Mouse (Mus musculus) neural tube, embryonic 10.5 days (tissue): Measurements from ENCODE around the gene Ube2g1.
"Not testable (repeated sequence)": the region's sequence is repeated elsewhere in the genome, so short reads cannot be mapped to it uniquely, and the experiment has no call there.

Experiments
- DNase-seq: peaks from one replicate; pipeline ENCODE4 v3.0.0-alpha.2; 2017; ENCODE audit warnings: low spot score; ENCODE audit errors: extremely low spot score

The Ube2g1 gene

DNA sequence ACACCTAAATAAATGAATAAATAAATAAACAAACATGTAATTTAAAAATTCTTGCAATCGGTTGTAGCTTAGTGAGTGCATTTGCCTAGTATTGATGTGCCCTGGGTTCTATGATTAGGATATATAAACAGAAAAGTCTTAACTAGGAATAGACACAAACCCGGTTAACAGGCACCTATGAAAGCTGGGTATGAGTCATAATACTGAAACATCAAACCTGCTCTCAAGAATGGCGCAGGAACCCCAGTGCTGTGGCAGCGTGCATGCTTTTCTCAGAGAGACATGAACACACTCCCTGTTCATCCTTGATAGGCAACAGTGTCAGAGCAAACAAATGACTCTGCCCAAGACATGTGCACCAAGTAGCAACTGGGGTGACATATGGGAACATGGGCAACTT, 9.3 kb upstream of the Ube2g1 start:
- DNase-seq = no peak

GRCm38 (mm10) chr11:72607469-72608070, 487 bp downstream of the Ube2g1 start:
- peak; percentile 85 for DNase-seq

DNA sequence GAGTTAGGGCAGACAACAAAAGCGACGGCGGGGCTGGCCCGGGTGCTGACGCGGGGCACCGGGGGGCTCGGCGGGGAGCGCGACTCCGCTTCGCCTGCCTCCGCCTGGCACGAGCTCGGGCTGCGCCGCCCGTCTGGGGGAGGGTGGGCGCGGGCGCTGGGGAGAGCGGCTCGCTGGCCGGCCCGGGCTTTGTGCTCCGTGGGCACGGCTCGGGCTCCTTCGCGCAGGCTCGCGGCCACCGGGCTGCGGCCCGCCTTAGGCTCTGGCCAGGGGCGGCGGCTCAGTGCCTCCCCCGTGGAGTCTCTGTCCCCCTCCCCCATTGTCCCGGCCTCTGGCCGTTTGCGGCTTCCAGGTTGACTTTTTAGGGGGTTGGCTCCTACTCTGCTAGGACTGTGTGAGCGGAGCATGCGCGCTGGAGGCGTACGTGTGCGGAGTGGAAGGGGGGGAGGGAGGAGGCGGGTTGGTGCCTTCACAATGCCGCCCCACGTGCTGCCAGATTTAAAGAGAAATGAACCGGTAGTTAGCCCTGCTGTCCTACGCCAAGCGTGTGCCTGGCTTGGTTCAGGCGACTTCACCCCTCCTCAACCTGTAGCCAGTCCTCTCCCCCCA, 1.1 kb downstream of the Ube2g1 start:
- DNase-seq = peak; percentile 93

DNA sequence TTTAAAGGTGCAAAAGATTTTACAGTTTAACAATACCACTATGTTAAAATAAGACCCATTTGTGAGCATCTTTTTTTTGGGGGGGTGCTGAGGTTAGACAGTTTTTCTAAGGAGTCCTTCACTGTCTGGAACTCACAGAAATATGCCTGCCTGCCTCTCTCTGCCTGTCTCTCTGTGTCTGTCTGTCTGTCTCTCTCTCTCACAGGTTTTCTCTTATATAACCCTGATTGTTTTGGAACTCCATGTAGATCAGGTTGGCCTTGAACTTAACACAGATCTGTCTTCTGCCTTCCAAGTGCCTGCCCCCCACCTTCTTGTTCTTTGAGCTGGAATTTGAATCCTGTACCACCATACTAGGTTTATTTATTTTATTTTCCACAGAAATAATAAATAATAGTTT, 2.2 kb downstream of the Ube2g1 start:
- no peak for DNase-seq

DNA sequence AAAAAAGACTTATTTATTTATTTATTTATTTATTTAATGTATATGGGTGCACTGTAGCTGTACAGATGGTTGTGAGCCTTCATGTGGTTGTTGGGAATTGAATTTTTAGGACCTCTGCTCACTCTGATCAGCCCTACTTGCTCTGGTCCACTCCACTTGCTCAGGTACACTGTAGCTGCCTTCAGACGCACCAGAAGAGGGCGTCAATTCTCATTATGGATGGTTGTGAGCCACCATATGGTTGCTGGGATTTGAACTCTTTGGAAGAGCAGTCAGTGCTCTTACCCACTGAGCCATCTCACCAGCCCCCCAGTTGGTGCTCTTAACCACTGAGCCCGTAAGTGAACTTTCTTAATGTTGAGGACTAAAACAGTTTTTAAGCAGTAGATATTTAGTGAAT, 7.3 kb downstream of the Ube2g1 start:
- DNase-seq = not testable (repeated sequence)

GRCm38 (mm10) chr11:72615931-72616330, 8.8 kb downstream of the Ube2g1 start:
- DNase-seq = no peak

GRCm38 (mm10) chr11:72618476-72618875, 11.4 kb downstream of the Ube2g1 start:
- DNase-seq = no peak

GRCm38 (mm10) chr11:72642730-72643129, 35.6 kb downstream of the Ube2g1 start:
- no peak for DNase-seq

GRCm38 (mm10) chr11:72645386-72645785, 38.3 kb downstream of the Ube2g1 start:
- no peak for DNase-seq

DNA sequence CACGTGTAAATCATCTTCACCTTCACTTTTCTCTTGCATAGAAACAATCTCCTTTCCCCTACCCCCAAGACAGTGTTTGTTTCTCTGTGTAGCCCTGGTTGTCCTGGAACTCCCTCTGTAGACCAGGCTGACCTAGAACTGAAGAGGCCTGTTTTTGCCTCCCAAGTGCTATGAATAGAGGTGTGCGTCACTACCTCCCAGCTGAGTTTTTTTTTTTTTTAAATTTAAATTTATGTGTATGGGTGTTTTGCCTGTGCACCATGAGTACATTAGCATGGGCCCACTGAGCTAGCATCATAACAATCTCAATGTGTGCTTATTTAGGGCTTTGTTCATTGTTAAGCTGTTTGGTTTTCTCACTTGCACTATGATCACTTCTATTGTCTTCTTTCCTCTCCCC, 43.3 kb downstream of the Ube2g1 start:
- DNase-seq = no peak

DNA sequence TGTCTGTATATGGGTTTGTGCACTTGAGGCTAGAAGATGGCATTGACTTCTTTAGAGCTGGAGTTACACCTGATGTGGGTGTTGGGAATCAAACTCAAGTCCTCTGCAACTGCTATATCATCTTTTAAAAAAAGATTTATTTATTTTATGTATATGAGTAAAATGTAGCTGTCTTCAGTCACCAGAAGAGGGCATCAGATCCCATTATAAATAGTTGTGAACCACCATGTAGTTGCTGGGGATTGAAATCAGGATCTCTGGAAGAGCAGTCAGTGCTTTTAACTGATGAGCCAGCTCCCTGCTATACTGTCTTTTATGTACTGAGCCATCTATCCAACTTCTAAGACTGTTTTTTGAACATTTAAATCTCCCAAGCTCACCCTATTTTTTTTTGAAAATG, 52.8 kb downstream of the Ube2g1 start:
- DNase-seq = no peak

DNA sequence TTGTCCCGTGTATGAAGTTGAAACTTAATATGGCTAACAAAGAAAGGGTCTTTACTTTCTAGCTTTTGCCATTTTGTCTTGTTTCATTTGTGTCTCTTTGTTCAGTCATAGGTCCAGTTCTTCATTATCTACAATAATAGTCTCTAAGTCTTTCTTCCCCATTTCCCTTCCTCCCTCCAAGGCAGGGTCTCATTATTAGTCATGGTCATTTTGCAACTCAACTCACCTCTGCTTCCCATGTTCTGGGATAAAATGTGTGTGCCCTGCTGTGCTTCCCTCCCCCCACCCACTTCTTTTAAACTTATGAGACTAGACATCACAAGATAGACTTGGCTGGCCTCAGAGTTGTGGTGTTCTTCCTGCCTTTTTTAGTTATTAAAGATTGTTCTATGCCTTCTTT, 53.3 kb downstream of the Ube2g1 start:
- DNase-seq = no peak

- no peak for DNase-seq
These were observed 57.6 kb downstream of the Ube2g1 start for GRCm38 (mm10) chr11:72664641-72665040.

- DNase-seq = no peak
These were observed 63.6 kb downstream of the Ube2g1 start for GRCm38 (mm10) chr11:72670634-72671033.

DNA sequence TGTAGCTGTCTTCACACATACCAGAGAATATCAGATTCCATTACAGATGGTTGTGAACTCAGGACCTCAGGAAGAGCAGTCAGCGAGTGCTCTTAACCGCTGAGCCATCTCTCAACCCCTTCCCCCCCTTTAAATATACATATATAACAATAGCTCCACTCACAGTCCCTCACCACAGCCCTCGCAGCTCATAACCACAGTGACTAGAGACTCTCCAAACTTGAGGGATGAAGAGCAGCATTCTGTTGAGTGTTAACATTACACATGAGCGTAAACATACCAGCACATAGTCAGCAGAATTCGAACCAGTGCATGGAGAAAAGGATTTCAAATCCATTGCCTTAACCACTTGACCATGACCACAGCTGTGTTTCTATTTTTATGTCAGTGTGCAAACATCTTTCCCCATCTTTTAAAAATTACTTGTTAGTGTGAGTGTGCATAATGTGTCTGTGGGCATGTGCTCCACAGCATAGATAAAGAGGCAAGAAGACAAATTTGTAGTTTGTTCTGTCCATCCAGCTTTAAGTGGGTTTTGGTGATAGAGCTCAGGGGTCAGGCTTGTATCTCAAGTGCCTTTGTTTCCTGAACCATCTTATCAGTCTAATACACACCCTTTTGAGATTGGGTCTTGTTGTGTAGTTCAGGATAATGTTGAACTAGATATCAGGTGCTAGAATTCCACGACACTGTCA, 64.4 kb downstream of the Ube2g1 start:
- DNase-seq = no peak

GRCm38 (mm10) chr11:72672438-72672837, 65.4 kb downstream of the Ube2g1 start:
- no peak for DNase-seq

GRCm38 (mm10) chr11:72675280-72675679, 68.2 kb downstream of the Ube2g1 start:
- no peak for DNase-seq

DNA sequence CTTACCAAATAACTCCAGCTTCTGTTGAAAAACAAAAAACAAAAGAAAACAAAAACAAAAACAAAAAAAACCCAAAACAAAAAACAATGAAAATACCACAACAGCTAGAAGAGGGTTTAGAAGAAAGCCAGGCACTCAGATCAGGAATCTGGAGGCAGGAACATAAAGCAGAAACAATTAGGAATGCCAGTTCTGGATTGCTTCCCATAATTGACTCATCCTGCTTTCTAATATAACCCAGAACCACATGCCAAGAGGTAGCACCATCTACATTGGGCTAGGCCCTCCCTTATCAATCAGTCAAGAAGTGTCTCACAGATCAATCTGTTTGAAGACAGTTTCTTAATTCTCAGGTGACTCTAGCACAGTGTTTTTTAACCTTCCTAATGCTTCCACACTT, 73.6 kb downstream of the Ube2g1 start:
- DNase-seq = no peak

- no peak for DNase-seq
These were observed 76.3 kb downstream of the Ube2g1 start for GRCm38 (mm10) chr11:72683402-72683801.

DNA sequence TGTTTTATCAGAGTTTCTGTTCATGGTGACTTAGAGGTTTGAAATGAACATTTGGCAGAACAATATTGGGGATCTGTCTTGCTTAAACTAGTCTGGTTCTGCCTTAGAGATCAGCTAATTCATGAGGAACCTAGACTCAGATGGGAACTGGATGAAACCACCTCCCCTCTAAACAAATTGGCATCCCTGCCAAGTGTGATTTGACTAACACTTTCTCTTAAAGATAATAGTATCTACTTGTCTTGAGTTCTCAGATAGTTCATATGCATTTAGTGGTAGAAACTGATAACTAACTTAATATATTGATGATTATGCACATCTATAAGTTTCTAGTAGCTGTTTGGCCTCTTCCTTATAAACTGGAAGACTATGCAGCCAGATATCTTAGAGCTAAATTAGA, 79.6 kb downstream of the Ube2g1 start:
- no peak for DNase-seq

DNA sequence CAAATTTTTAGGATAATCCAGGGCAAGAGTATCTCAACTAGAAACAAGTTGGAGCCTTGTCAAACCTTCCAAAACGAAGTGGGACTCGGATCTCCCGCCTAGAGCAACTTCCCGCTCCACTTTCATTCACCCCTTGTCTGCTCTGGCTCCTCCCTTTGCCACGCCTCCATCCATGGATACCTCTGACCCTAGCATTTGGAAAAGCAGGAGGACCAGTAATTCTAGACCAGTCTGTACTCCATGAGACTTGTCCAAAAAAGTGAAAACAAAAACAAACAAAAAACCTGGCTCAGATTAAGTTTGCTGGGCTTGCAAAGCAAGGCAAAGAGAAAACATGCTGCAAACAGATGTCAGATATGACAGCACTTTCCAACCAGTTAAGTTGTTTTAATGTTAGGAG, 81.2 kb downstream of the Ube2g1 start:
- DNase-seq = no peak

DNA sequence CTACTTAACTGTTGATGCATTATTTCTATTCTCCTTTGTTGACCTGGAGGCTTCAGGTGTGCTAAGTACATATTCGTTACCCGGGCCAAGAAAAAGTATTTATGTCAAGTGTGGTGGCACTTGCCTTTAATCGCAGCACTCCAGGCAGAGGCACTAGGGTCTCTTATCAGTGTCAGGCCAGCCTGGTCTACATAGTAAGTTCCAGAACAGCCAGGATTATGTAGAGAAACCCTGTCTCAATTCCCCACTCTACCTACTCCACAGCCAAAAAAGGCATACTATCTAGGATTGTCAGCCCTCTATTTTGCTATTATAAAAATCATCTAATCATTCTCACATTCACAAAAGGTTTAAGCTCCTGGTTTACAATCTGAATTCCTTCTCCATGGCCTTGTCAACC, 82.0 kb downstream of the Ube2g1 start:
- DNase-seq = no peak
